Mouse (Mus musculus): ENCODE results near the gene Hs6st1.

Hs6st1 gene

DNA sequence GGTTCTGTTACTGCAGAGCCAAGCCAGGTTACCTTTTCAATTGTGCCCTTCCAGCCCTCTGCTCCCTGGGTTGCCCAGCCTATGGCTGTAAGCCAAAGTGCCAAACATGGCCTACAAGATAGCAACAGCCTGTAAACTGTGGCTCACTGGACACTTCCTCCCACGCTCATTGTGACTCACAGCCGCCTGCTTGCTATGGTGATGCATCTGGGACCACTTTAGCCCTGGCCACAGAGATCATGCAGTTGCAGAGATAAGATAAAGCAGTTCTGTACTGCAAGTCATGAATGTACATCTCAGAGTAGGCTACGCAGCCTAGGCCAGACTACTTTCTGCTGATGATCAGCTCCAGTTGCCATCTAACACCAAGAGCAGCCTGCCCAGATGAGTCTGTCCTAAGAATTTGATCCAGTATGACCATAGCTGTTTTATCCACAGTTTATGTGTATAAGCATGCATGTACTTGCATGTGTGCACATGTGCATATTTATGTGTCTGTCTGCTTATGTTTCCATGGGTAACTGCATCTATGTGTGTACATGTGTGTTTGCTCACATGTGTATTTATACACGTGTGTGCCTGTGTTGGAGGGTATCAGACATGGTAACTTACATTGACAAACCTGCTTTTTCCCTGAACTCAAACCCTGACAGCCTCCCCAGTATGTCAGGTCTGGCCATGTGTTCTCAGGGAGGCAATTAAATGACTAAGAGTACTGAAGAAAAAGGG is 62.3 kb downstream of the Hs6st1 start:
- no peak for DNase-seq

DNA sequence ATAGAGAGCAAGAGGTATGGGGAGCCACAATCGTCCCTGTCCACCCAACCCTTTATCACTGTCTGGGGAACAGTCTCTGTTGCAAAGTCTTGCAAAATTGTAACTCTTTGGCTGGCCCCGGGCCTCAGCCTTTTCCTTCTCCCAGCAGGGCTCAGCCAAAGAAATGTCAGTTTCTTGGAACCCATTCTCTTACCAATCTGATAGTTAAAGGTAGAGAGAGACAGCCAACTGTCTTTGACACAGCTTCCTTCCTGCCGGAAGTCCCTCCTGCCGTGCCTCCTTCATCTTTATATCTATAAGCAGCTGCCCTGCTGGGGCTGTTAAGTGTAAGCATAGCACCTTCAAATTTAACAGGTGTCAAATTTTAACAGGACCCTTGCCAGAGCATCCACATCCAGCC is 63.0 kb downstream of the Hs6st1 start:
- DNase-seq, result no peak

DNA sequence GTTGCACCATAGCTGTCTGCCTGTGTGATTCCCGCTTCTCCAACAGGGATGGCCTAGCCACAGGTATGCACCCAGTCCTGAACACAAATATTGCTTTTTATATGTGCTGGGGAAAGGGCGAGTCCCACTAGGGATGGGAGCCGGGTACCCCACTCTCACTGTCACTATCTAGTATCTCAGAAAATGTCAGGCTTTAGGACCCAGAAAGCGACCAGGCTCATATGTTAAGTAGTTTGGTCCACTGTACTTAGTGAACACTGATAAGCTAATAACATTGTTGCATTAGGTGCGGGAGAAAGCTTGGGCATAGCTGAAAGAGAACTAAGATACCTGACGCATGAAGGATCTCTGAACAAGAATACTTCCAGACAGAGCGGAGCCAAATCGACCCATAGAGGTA is 63.6 kb downstream of the Hs6st1 start:
- DNase-seq, result no peak

- DNase-seq, result no peak
Measured at GRCm38 (mm10) chr1:36132211-36132610, 64.0 kb downstream of the Hs6st1 start.

DNA sequence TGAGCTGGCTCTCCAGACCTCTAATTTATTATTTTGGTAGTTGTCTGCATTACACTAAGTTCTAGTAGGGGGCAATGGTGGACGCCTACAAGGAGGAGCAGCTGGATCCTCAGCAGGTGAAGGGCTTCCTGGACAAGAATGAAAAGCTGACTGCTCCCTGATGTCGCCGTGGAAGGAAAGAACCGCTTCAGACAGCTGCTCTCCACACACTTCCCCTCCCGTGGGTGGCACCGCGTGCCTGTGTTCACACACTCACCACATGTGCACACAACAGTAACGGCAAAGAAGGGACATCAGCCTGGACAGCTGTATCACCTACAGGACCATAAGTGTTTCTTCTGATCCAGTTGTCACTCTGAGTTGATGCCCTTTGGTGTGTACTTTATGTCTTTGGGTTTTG is 64.8 kb downstream of the Hs6st1 start:
- DNase-seq, result no peak

GRCm38 (mm10) chr1:36133647-36134046 is 65.4 kb downstream of the Hs6st1 start:
- DNase-seq, result no peak

- peak; percentile 53 for DNase-seq
Measured at GRCm38 (mm10) chr1:36134584-36134983, 66.4 kb downstream of the Hs6st1 start.

- DNase-seq, result no peak
Measured at GRCm38 (mm10) chr1:36140311-36140710, 72.1 kb downstream of the Hs6st1 start.

- peak; percentile 25 for DNase-seq
Measured at GRCm38 (mm10) chr1:36145050-36145449, 76.8 kb downstream of the Hs6st1 start.

GRCm38 (mm10) chr1:36148809-36149208 is 80.6 kb downstream of the Hs6st1 start:
- no peak for DNase-seq

GRCm38 (mm10) chr1:36149411-36149810 is 81.2 kb downstream of the Hs6st1 start:
- DNase-seq, result no peak
